Mouse (Mus musculus) induced T-regulatory cell, adult 2 months (primary cell): ENCODE data around the gene Olfr888.

Experiments
- DNase-seq: peaks from one replicate; pipeline ENCODE4 v3.0.0-alpha.2; 2012; ENCODE audit warnings: low read depth

Gene Olfr888

DNA sequence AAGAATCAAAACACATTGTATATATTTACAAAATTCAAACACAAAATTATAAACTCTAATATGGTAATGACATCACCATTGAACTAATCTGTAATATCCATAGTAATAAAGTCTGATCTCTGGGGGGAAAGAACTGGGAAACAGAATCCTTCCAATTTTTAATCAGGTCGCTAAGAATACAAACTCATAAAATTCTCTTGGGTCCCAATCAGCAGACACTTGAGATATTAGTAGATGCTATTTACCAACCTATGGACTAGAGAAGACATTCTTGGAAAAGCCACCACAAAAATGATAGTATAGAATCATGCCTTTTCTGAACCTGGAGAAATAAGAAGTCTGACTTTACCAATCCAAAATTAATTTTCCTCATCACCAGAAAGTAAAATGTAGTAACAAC, at the start of gene Olfr888:
TSS of gene Olfr888 (plus strand) at position 301 of the 400 bp plus-strand sequence.
- DNase-seq: no peak

DNA sequence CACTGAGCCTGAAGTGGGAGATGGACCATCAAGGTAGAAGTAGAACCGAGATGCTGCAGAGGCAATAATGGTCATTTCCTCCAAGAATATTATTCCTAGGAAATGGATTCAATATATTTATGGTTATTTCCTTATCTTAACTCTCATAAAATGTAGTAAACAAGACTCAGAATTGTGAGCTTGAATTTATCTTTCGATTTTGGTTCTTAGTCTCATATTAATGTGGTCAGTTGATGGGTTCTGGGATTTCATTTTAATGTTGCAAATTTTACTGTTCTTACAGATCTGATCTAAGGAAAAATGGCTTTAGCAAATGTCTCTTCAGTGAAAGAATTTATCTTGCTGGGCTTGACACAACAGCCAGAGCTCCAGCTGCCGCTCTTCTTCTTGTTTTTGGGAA, 46.9 kb upstream of the Olfr888 start, which contains the start of gene Olfr885:
TSS of gene Olfr885 (plus strand) at position 301 of the 400 bp plus-strand sequence.
- no peak for DNase-seq

DNA sequence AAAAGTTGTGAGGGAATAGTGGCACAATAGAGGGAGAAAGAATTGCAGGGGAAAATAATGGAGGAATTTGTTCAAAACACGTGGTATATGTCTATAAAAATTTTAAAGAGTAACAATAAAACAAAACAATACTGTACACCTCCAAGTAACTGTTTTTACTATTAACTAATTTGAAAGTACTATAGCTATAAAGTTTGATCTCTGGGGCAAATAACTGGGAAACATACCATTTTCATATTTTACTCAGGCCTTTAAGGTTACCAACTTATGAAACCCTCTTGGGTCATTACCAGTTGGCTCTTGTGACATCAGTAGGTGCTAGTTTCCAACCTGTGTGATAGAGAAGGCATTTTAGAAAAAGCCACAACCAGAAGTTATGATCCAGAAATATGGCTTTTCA, 24.2 kb upstream of the Olfr888 start, which contains the start of gene Olfr887:
TSS of gene Olfr887 (plus strand) at position 301 of the 400 bp plus-strand sequence.
- no peak for DNase-seq

DNA sequence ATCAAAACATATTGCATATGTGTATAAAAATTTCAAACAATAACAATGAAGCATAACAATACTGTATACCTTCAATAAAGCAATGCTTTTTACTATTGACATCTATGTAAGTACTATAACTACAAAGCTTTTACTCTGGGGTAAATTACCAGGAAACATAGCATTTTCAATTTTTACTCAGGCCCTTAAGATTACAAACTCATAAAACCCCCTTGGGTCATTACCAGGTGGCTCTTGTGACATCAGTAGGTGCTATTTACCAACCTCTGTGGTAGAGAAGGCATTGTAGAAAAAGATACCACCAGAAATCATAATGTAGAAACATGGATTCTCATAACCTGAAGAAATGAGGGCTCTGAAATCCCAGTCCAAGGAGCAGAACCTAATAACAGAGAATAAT, 7.0 kb downstream of the Olfr888 start, which contains the start of gene Olfr889:
TSS of gene Olfr889 (plus strand) at position 301 of the 400 bp plus-strand sequence.
- no peak for DNase-seq

DNA sequence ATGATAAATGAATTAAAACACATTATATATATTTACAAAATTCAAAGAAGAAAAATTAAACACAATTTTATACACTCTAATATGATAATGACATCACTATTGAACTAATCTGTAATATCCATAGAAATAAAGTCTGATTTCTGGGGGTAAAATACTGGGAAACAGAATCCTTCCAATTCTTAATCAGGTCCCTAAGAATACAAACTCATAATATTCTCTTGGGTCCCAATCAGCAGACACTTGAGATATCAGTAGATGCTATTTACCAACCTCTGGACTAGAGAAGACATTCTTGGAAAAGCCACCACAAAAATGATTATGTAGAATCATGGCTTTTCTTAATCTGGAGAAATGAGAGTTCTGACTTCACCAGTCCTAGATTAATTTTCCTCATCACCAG, 34.3 kb downstream of the Olfr888 start, which contains the start of gene Olfr890:
TSS of gene Olfr890 (plus strand) at position 301 of the 400 bp plus-strand sequence.
- DNase-seq: no peak
